Mouse (Mus musculus) G1E (cell line): ENCODE results near the gene Kynu. TPM values are rescaled to one million over a fixed set of nuclear protein-coding genes. Genes with fewer than 3 reads are reported as not detected.

Experiments
- ATAC-seq: 2 replicates; pipeline ENCODE4 v1.8.0; 2016; ENCODE audit warnings: mild to moderate bottlenecking; ENCODE audit not compliant: insufficient number of reproducible peaks, poor library complexity, low FRiP score, severe bottlenecking; ENCODE audit errors: extremely low read depth
- DNase-seq: peaks from one replicate; pipeline ENCODE4 v3.0.0; 2012; ENCODE audit warnings: low spot score
- H3K27me3 ChIP-seq: 2 replicates; pipeline ENCODE4 v1.6.1; 2012; ENCODE audit warnings: mild to moderate bottlenecking, low read length, inconsistent platforms; ENCODE audit not compliant: insufficient read depth
- H3K36me3 ChIP-seq: replicated peaks from 2 replicates; pipeline ENCODE3; 2012; ENCODE audit warnings: mild to moderate bottlenecking, inconsistent platforms
- H3K4me1 ChIP-seq: 2 replicates; pipeline ENCODE4 v1.6.1; 2012; ENCODE audit warnings: low read depth, low read length, inconsistent platforms, mixed read lengths; ENCODE audit not compliant: insufficient read depth
- H3K4me3 ChIP-seq: 2 replicates; pipeline ENCODE4 v1.5.1; 2012; ENCODE audit warnings: low read depth, mild to moderate bottlenecking, inconsistent platforms, low read length, moderate library complexity, mixed read lengths
- H3K9me3 ChIP-seq: replicated peaks from 2 replicates; pipeline ENCODE4 v1.6.1; 2012; ENCODE audit warnings: inconsistent platforms
- CTCF ChIP-seq: IDR thresholded peaks from 2 replicates; pipeline ENCODE4 v1.5.1; 2012; ENCODE audit warnings: low read depth, low read length, inconsistent platforms, mixed read lengths
- GATA1 ChIP-seq: IDR thresholded peaks from 2 replicates; pipeline ENCODE4 v1.6.1; 2012; ENCODE audit warnings: borderline replicate concordance, low read length, inconsistent platforms, mixed read lengths
- GATA2 ChIP-seq: IDR thresholded peaks from 2 replicates; pipeline ENCODE4 v1.6.1; 2012; ENCODE audit warnings: low read depth, low read length, inconsistent platforms, borderline replicate concordance
- POLR2AphosphoS5 ChIP-seq: IDR thresholded peaks from 2 replicates; pipeline ENCODE4 v1.6.1; 2012; ENCODE audit warnings: low read depth, low read length, inconsistent platforms; ENCODE audit not compliant: insufficient replicate concordance
- TAL1 ChIP-seq: conservative IDR thresholded peaks from 2 replicates; pipeline ENCODE4 v1.6.1; 2012; ENCODE audit warnings: low read depth, low read length, inconsistent platforms, mixed read lengths
- polyA plus RNA-seq: library from polyadenylated mRNA; stranded (reverse); fragments of >175 nt; gene quantifications from 2 replicates; pipeline ENCODE4 v1.2.3, GENCODE M21; 2012
- total RNA-seq, 2 experiments: library from RNA; stranded (forward) in 1 of 2; stranded (reverse) in 1 of 2; fragments of 200-1000 nt in 1 of 2; fragments of >200 nt in 1 of 2; fragmentation: Nextera tagmentation in 1 of 2; gene quantifications; 2 replicates each; pipeline ENCODE4 v1.2.3; 2014 to 2017

Kynu gene
- total and polyA plus RNA-seq, 3 experiments, result 0.27 TPM; not detected in 2

GRCm38 (mm10) chr2:43675277-43675676 is 120.1 kb downstream of the Kynu start:
- TF ChIP-seq GATA2, result no peak
- DNase-seq, result no peak
- Histone ChIP-seq H3K27me3 (0 out of 2 replicates have a peak, but pooled peaks cover 2% of the 10 kb centered on the region), H3K36me3 (no peaks in the 10 kb centered on the region), H3K4me1 (no peaks in the 10 kb centered on the region), H3K4me3 (no peak overlapping the region), H3K9me3 (no peaks in the 10 kb centered on the region)
- no peak for ATAC-seq

- no peaks in the 10 kb centered on the region for H3K4me1 ChIP-seq
- no peaks in the 10 kb centered on the region for H3K9me3 ChIP-seq
- H3K27me3 ChIP-seq, result no peaks in the 10 kb centered on the region
- H3K4me3 ChIP-seq, result no peak overlapping the region
- ATAC-seq (no peak), DNase-seq (no peak)
- no peaks in the 10 kb centered on the region for H3K36me3 ChIP-seq
- TF ChIP-seq POLR2AphosphoS5 (no peak), GATA2 (no peak), GATA1 (no peak), TAL1 (no peak), CTCF (no peak)
These were observed 135.3 kb downstream of the Kynu start for GRCm38 (mm10) chr2:43690402-43690801.

- no peak for TF ChIP-seq POLR2AphosphoS5
- TF ChIP-seq GATA2, result no peak
- no peak for TF ChIP-seq CTCF
- no peak for TF ChIP-seq GATA1
- TF ChIP-seq TAL1, result no peak
- H3K4me3 ChIP-seq, result no peak overlapping the region
- H3K27me3 ChIP-seq, result no peaks in the 10 kb centered on the region
- ATAC-seq (no peak), DNase-seq (no peak)
- H3K4me1 ChIP-seq, result no peaks in the 10 kb centered on the region
- no peaks in the 10 kb centered on the region for H3K36me3 ChIP-seq
- no peaks in the 10 kb centered on the region for H3K9me3 ChIP-seq
These were observed 136.2 kb downstream of the Kynu start for GRCm38 (mm10) chr2:43691290-43691689.

- Histone ChIP-seq H3K4me3 (no peak overlapping the region), H3K4me1 (no peaks in the 10 kb centered on the region), H3K27me3 (no peaks in the 10 kb centered on the region), H3K36me3 (no peaks in the 10 kb centered on the region), H3K9me3 (no peaks in the 10 kb centered on the region)
- TF ChIP-seq CTCF (no peak), GATA2 (no peak), POLR2AphosphoS5 (no peak), TAL1 (no peak), GATA1 (no peak)
- no peak for DNase-seq
- ATAC-seq, result no peak
These were observed 140.5 kb downstream of the Kynu start for GRCm38 (mm10) chr2:43695635-43696034.

- TF ChIP-seq GATA1 (no peak), GATA2 (no peak), POLR2AphosphoS5 (no peak), TAL1 (no peak)
- no peaks in the 10 kb centered on the region for H3K27me3 ChIP-seq
- H3K4me3 ChIP-seq, result no peak overlapping the region
- DNase-seq (no peak), ATAC-seq (no peak)
- no peaks in the 10 kb centered on the region for H3K4me1 ChIP-seq
- no peaks in the 10 kb centered on the region for H3K36me3 ChIP-seq
- no peaks in the 10 kb centered on the region for H3K9me3 ChIP-seq
These were observed 157.5 kb downstream of the Kynu start for GRCm38 (mm10) chr2:43712611-43713138.

GRCm38 (mm10) chr2:43722446-43723103 is 167.4 kb downstream of the Kynu start:
- ATAC-seq, result no peak
- Histone ChIP-seq H3K9me3 (no peaks in the 10 kb centered on the region), H3K27me3 (peaks cover 4% of the 10 kb centered on the region; the same call in 1 of the 2 replicates), H3K4me1 (peaks cover 16% of the 10 kb centered on the region), H3K4me3 (no peak overlapping the region), H3K36me3 (no peaks in the 10 kb centered on the region)
- DNase-seq, result peak; percentile 21
- TF ChIP-seq CTCF (peak; percentile 49), GATA2 (no peak), TAL1 (no peak), GATA1 (no peak)
